Mouse (Mus musculus) urinary bladder, adult 2 months (tissue): ENCODE data around the gene Gm26938. TPM values are rescaled to one million over a fixed set of nuclear protein-coding genes. Genes with fewer than 3 reads are reported as not detected.

Experiments
- DNase-seq: peaks from one replicate; pipeline ENCODE4 v3.0.0; 2022; ENCODE audit warnings: low spot score
- polyA plus RNA-seq: library from polyadenylated mRNA; depleted of rRNA; stranded (reverse); fragments of >200 nt; gene quantifications from 2 replicates; pipeline ENCODE4 v1.2.3, GENCODE M21; 2012; rRNA removed

The Gm26938 gene
- polyA plus RNA-seq, 1 experiment: not detected

GRCm38 (mm10) chr5:139794137-139794536, 32.1 kb downstream of the Gm26938 start:
- DNase-seq: no peak

- no peak for DNase-seq
Observed at GRCm38 (mm10) chr5:139793338-139794089, 32.7 kb downstream of the Gm26938 start.

- no peak for DNase-seq
Observed at GRCm38 (mm10) chr5:139792966-139793337, 33.3 kb downstream of the Gm26938 start.

GRCm38 (mm10) chr5:139792159-139792775, 33.9 kb downstream of the Gm26938 start:
- no peak for DNase-seq

GRCm38 (mm10) chr5:139791227-139792158, 34.7 kb downstream of the Gm26938 start, which contains the start of gene Mafk:
Gene Mafk, plus strand, starts transcription at chr5:139791513.
- peak; percentile 96 for DNase-seq

- DNase-seq: no peak
Observed at GRCm38 (mm10) chr5:139789466-139789865, 36.7 kb downstream of the Gm26938 start.

GRCm38 (mm10) chr5:139781406-139781805, 44.8 kb downstream of the Gm26938 start:
- DNase-seq: no peak

GRCm38 (mm10) chr5:139776966-139777365, 49.2 kb downstream of the Gm26938 start:
- no peak for DNase-seq

GRCm38 (mm10) chr5:139775216-139775926, 50.8 kb downstream of the Gm26938 start, which contains the start of gene Ints1:
Gene Ints1, minus strand, starts transcription at chr5:139775674.
- peak; percentile 89 for DNase-seq

GRCm38 (mm10) chr5:139768216-139768615, 58.0 kb downstream of the Gm26938 start:
- DNase-seq: no peak

- no peak for DNase-seq
Observed at GRCm38 (mm10) chr5:139764296-139764695, 61.9 kb downstream of the Gm26938 start.

- DNase-seq: no peak
Observed at GRCm38 (mm10) chr5:139758096-139758495, 68.1 kb downstream of the Gm26938 start.

Other genes starting within 250 kb of the Gm26938 start
- 7.1 and 8.3 TPM in 2 replicates for gene Micall2, start 90.1 kb downstream of the Gm26938 start, polyA plus RNA-seq
- 12.1 and 20.9 TPM in 2 replicates for gene Ints1, start 50.7 kb downstream of the Gm26938 start, polyA plus RNA-seq
- 42.3 and 47.7 TPM in 2 replicates for gene Mafk, start 34.9 kb downstream of the Gm26938 start, polyA plus RNA-seq
- gene Tmem184a, start 6.5 kb downstream of the Gm26938 start, polyA plus RNA-seq: 79.8 and 112 TPM in 2 replicates
- 25.5 and 35.8 TPM in 2 replicates for gene Psmg3, start 478 bp upstream of the Gm26938 start, polyA plus RNA-seq
- gene Elfn1, start 81.5 kb upstream of the Gm26938 start, polyA plus RNA-seq: 1.7 and 2.3 TPM in 2 replicates